Mouse (Mus musculus) urinary bladder, postnatal 0 days (tissue): ENCODE data around the gene Rcor1. TPM values are rescaled to one million over a fixed set of nuclear protein-coding genes. Genes with fewer than 3 reads are reported as not detected.

Experiments
- polyA plus RNA-seq: library from polyadenylated mRNA; unstranded; fragments of >200 nt; fragmentation: Nextera tagmentation; extraction: Ambion mirVana; gene quantifications from 2 replicates; pipeline ENCODE4 v1.2.1, GENCODE M21; 2015

Rcor1 gene
- polyA plus RNA-seq, result 5.1 and 6.0 TPM in 2 replicates

DNA sequence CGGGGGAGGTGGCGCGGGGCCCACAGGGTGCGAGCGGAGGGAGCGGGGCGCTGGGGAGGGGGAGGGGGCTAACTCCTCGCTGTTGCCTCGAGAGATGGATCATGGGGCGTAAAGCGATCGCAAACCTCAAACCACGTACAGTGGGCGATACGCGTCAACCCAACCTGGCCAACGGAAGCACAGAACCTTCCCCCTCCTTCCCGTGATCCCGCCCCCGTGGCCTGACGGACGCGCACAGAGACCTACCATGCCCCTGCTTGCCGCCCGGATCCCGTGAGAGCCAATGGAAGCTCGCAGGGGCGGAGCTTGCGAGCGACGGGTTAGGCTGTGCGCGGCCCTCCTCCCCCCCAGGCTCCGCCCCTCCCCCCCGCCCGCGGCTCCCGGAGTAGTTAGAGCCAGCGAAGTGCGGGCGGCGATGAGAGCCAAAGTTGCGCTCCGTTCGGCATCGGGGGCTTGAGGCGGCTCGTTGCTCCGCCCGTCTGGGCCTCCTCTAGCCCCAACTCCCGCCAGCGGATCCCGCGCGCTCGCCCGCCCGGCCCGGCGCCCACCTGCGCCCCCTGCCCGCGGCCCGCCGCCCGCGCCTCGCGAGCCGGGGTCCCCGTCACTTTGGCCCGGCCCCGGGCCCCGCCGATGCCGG lies at the start of gene Rcor1:
Rcor1 (plus strand) TSS at position 376 of the 637 bp plus-strand sequence.

Other genes starting within 250 kb of the Rcor1 start
- gene Mok, start 198.4 kb upstream of the Rcor1 start, polyA plus RNA-seq, result 0.53 and 1.3 TPM in 2 replicates
- 4.6 and 4.8 TPM in 2 replicates for gene Zfp839, start 189.1 kb upstream of the Rcor1 start, polyA plus RNA-seq
- 46.7 and 48.7 TPM in 2 replicates for gene Cinp, start 150.2 kb upstream of the Rcor1 start, polyA plus RNA-seq
- 1.3 and 1.6 TPM in 2 replicates for gene Tecpr2, start 150.1 kb upstream of the Rcor1 start, polyA plus RNA-seq
- 17.8 and 23.6 TPM in 2 replicates for gene Ankrd9, start 60.3 kb upstream of the Rcor1 start, polyA plus RNA-seq
- 4.8 and 5.9 TPM in 2 replicates for gene Traf3, start 127.0 kb downstream of the Rcor1 start, polyA plus RNA-seq
- not detected in 2 replicates for gene 4930595D18Rik, start 145.1 kb downstream of the Rcor1 start, polyA plus RNA-seq
- 0.63 and 0.72 TPM in 2 replicates for gene Amn, start 231.7 kb downstream of the Rcor1 start, polyA plus RNA-seq